Mouse (Mus musculus): ENCODE data around the gene Angptl8. TPM values are rescaled to one million over a fixed set of nuclear protein-coding genes. Genes with fewer than 3 reads are reported as not detected.
"Not testable (repeated sequence)": the region's sequence is repeated elsewhere in the genome, so short reads cannot be mapped to it uniquely, and the experiment has no call there.

Angptl8 gene
- polyA plus RNA-seq, 1 experiment from 2014 or later = 1.9 TPM

DNA sequence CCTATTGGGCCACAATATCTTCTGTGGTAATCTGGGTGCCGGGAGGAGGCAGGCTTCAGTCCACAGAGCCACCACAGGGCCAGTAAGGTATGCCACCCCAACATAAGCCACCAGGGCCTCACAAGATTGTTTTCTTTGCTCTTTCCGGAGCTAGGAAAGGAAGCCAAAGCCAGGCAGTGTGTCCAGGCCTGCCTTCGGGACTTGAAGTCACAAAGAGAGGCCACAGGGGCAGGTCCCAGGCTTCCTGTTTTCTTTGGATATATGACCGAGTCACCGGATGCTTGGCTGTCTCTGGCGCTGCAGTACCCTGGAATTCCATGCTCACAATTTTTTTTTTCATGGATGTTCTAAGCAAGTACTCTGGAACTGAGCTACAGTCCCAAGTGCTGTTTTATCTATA, 22.8 kb downstream of the Angptl8 start:
- Histone ChIP-seq H3K36me3 (ENCODE audit: control insufficient read depth, insufficient read depth, low read length) (no peaks in the 10 kb centered on the region), H3K9me3 (replicated peaks; ENCODE audit: control insufficient read depth, low read length) (no peaks in the 10 kb centered on the region), H3K27me3 (ENCODE audit: control insufficient read depth, insufficient read depth, low read length) (no peaks in the 10 kb centered on the region), H3K4me1 (ENCODE audit: control insufficient read depth, insufficient read depth, low read length) (no peaks in the 10 kb centered on the region), H3K27ac (ENCODE audit: low read depth, low read length) (peak overlapping the region; percentile 51), H3K4me2 (no peak overlapping the region), H3K4me3 (ENCODE audit: low read depth, low read length) (no peak overlapping the region), H3K9ac (ENCODE audit: low read depth, low read length) (no peak overlapping the region)
- WGBS (ENCODE audit: insufficient replicate concordance) = 47% methylated on average over 6 of the region's 6 CpGs
- ATAC-seq (replicated peaks; ENCODE audit: insufficient number of reproducible peaks, low FRiP score, low TSS enrichment) = peak; percentile 78

DNA sequence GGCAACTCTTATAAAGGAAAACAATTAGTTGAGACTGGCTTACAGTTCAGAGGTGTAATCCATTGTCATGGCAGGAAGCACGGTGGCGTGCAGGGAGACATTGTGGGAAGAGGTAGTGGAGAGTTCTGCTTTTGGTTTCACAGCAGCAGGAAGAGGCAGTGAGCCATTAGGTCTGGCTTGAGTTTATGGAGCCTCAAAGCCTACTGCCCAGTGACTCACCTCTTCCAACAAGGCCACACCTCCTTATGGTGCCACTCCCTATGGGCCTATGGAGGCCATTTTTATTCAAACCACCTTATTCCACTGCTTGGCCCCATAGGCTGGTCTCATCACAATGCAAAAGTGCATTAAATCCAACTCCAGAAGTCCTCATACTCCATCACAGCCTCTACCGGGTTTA, 24.3 kb downstream of the Angptl8 start:
- Histone ChIP-seq H3K9ac (ENCODE audit: low read depth, low read length) (no peak overlapping the region), H3K36me3 (ENCODE audit: control insufficient read depth, insufficient read depth, low read length) (no peaks in the 10 kb centered on the region), H3K4me1 (ENCODE audit: control insufficient read depth, insufficient read depth, low read length) (no peaks in the 10 kb centered on the region), H3K9me3 (replicated peaks; ENCODE audit: control insufficient read depth, low read length) (no peaks in the 10 kb centered on the region), H3K4me3 (ENCODE audit: low read depth, low read length) (no peak overlapping the region), H3K27me3 (ENCODE audit: control insufficient read depth, insufficient read depth, low read length) (no peaks in the 10 kb centered on the region), H3K27ac (ENCODE audit: low read depth, low read length) (no peak overlapping the region), H3K4me2 (no peak overlapping the region)
- 89% methylated on average over 3 of the region's 3 CpGs for WGBS (ENCODE audit: insufficient replicate concordance)
- no peak for ATAC-seq (replicated peaks; ENCODE audit: insufficient number of reproducible peaks, low FRiP score, low TSS enrichment)

- not testable (repeated sequence) for H3K4me2 ChIP-seq; H3K27ac ChIP-seq (ENCODE audit: low read depth, low read length); H3K4me3 ChIP-seq (ENCODE audit: low read depth, low read length); ATAC-seq (replicated peaks; ENCODE audit: insufficient number of reproducible peaks, low FRiP score, low TSS enrichment); H3K36me3 ChIP-seq (ENCODE audit: control insufficient read depth, insufficient read depth, low read length); H3K4me1 ChIP-seq (ENCODE audit: control insufficient read depth, insufficient read depth, low read length); H3K9me3 ChIP-seq (replicated peaks; ENCODE audit: control insufficient read depth, low read length); H3K9ac ChIP-seq (ENCODE audit: low read depth, low read length); H3K27me3 ChIP-seq (ENCODE audit: control insufficient read depth, insufficient read depth, low read length)
- 59% methylated on average over 6 of the region's 6 CpGs for WGBS (ENCODE audit: insufficient replicate concordance)
Measured at GRCm38 (mm10) chr9:21860349-21860748, 25.0 kb downstream of the Angptl8 start.

DNA sequence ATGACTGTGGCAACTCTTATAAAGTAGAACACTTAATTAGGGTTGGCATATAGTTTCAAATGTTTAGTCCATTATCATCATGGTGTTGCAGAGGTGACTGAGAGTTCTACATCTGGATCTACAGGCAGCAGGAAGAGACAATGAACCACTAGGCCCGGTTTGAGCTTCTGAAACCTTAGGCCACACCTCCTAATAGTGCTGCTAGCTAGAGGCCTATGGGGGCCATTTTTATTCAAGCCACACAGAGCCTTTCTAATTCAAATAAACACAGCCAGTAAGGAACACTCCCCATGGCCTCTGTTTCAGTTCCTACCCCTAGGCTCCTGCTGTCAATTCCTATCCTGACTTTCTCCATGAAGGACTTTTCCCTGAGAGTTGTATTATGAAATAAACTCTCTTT, 26.9 kb downstream of the Angptl8 start:
- no peak overlapping the region for H3K27ac ChIP-seq (ENCODE audit: low read depth, low read length)
- H3K27me3 ChIP-seq (ENCODE audit: control insufficient read depth, insufficient read depth, low read length) = no peaks in the 10 kb centered on the region
- 87% methylated on average over 1 of the region's 1 CpGs for WGBS (ENCODE audit: insufficient replicate concordance)
- H3K9ac ChIP-seq (ENCODE audit: low read depth, low read length) = no peak overlapping the region
- no peak overlapping the region for H3K4me3 ChIP-seq (ENCODE audit: low read depth, low read length)
- peaks cover 4% of the 10 kb centered on the region; the same call in 1 of the 2 replicates for H3K4me1 ChIP-seq (ENCODE audit: control insufficient read depth, insufficient read depth, low read length)
- H3K9me3 ChIP-seq (replicated peaks; ENCODE audit: control insufficient read depth, low read length) = no peaks in the 10 kb centered on the region
- no peak overlapping the region for H3K4me2 ChIP-seq
- no peaks in the 10 kb centered on the region for H3K36me3 ChIP-seq (ENCODE audit: control insufficient read depth, insufficient read depth, low read length)
- no peak for ATAC-seq (replicated peaks; ENCODE audit: insufficient number of reproducible peaks, low FRiP score, low TSS enrichment)

- Histone ChIP-seq H3K27ac (ENCODE audit: low read depth, low read length) (no peak overlapping the region), H3K36me3 (ENCODE audit: control insufficient read depth, insufficient read depth, low read length) (no peaks in the 10 kb centered on the region), H3K4me1 (ENCODE audit: control insufficient read depth, insufficient read depth, low read length) (peaks cover 4% of the 10 kb centered on the region; the same call in 1 of the 2 replicates), H3K4me2 (no peak overlapping the region), H3K9ac (ENCODE audit: low read depth, low read length) (no peak overlapping the region), H3K4me3 (ENCODE audit: low read depth, low read length) (no peak overlapping the region), H3K27me3 (ENCODE audit: control insufficient read depth, insufficient read depth, low read length) (no peaks in the 10 kb centered on the region), H3K9me3 (replicated peaks; ENCODE audit: control insufficient read depth, low read length) (no peaks in the 10 kb centered on the region)
- WGBS (ENCODE audit: insufficient replicate concordance) = 62% methylated on average over 5 of the region's 5 CpGs
- no peak for ATAC-seq (replicated peaks; ENCODE audit: insufficient number of reproducible peaks, low FRiP score, low TSS enrichment)
Measured at GRCm38 (mm10) chr9:21865673-21866398, 30.5 kb downstream of the Angptl8 start.

DNA sequence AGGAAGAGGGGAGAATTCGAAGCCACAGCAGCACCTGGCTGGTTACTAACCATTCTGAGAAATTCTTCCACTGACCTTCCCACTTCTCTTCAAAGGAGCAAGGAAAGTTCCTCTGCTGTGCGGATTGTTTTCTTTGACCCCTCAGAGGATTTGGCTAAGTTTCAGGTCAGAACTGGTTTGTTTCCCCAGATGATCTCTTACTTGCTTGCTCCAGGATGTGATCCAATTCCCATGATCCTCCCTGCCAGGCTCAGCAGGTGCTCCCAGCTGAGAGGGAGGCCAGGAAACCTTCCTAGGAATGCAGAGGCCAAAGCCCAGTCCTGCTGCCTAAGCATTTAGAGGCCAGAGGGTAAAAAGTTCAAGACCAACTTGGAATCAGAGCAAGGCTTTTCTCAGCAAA, 31.3 kb downstream of the Angptl8 start:
- Histone ChIP-seq H3K27ac (ENCODE audit: low read depth, low read length) (no peak overlapping the region), H3K4me1 (ENCODE audit: control insufficient read depth, insufficient read depth, low read length) (peaks cover 4% of the 10 kb centered on the region; the same call in 1 of the 2 replicates)
- 58% methylated on average over 2 of the region's 2 CpGs for WGBS (ENCODE audit: insufficient replicate concordance)

GRCm38 (mm10) chr9:21867726-21868125, 32.4 kb downstream of the Angptl8 start:
- Histone ChIP-seq H3K36me3 (ENCODE audit: control insufficient read depth, insufficient read depth, low read length) (no peaks in the 10 kb centered on the region), H3K27me3 (ENCODE audit: control insufficient read depth, insufficient read depth, low read length) (no peaks in the 10 kb centered on the region), H3K4me3 (ENCODE audit: low read depth, low read length) (no peak overlapping the region), H3K9me3 (replicated peaks; ENCODE audit: control insufficient read depth, low read length) (no peaks in the 10 kb centered on the region), H3K27ac (ENCODE audit: low read depth, low read length) (no peak overlapping the region), H3K4me2 (no peak overlapping the region), H3K9ac (ENCODE audit: low read depth, low read length) (no peak overlapping the region), H3K4me1 (ENCODE audit: control insufficient read depth, insufficient read depth, low read length) (peaks cover 4% of the 10 kb centered on the region; the same call in 1 of the 2 replicates)
- ATAC-seq (replicated peaks; ENCODE audit: insufficient number of reproducible peaks, low FRiP score, low TSS enrichment) = no peak
- WGBS (ENCODE audit: insufficient replicate concordance) = 84% methylated on average over 3 of the region's 3 CpGs

More for the DNA sequence above, 31.3 kb downstream of the Angptl8 start:
- Histone ChIP-seq H3K9ac (ENCODE audit: low read depth, low read length) (no peak overlapping the region), H3K27me3 (ENCODE audit: control insufficient read depth, insufficient read depth, low read length) (no peaks in the 10 kb centered on the region), H3K4me2 (no peak overlapping the region), H3K9me3 (replicated peaks; ENCODE audit: control insufficient read depth, low read length) (no peaks in the 10 kb centered on the region), H3K4me3 (ENCODE audit: low read depth, low read length) (no peak overlapping the region), H3K36me3 (ENCODE audit: control insufficient read depth, insufficient read depth, low read length) (no peaks in the 10 kb centered on the region)
- ATAC-seq (replicated peaks; ENCODE audit: insufficient number of reproducible peaks, low FRiP score, low TSS enrichment) = no peak

DNA sequence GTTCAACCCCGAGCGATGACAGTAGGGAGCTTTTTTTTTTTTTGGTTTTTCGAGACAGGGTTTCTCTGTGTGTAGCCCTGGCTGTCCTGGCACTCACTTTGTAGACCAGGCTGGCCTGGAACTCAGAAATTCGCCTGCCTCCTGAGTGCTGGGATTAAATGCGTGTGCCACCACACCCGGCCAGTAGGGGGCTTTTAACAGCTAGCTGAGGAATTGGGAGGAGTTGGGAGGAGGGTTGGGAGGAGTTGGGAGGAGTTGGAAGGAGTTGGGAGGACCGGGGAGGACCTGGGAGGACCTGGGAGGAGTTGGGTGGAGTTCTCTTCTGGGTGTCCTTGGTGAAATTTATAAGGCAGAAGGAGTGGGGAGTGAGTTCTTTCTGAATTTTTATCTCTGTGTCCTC, 34.0 kb downstream of the Angptl8 start:
- WGBS (ENCODE audit: insufficient replicate concordance) = 54% methylated on average over 7 of the region's 7 CpGs
- H3K27ac ChIP-seq (ENCODE audit: low read depth, low read length); H3K4me2 ChIP-seq; H3K4me3 ChIP-seq (ENCODE audit: low read depth, low read length); H3K27me3 ChIP-seq (ENCODE audit: control insufficient read depth, insufficient read depth, low read length); H3K9ac ChIP-seq (ENCODE audit: low read depth, low read length); H3K9me3 ChIP-seq (replicated peaks; ENCODE audit: control insufficient read depth, low read length); H3K36me3 ChIP-seq (ENCODE audit: control insufficient read depth, insufficient read depth, low read length); ATAC-seq (replicated peaks; ENCODE audit: insufficient number of reproducible peaks, low FRiP score, low TSS enrichment); H3K4me1 ChIP-seq (ENCODE audit: control insufficient read depth, insufficient read depth, low read length): not testable (repeated sequence)

Measured in heart, embryonic 11.5 days (tissue).